Mouse (Mus musculus) frontal cortex, postnatal 36 days (tissue): Measurements from ENCODE around the gene Csgalnact2.

Experiments used
- DNase-seq, 2 experiments: peaks; one replicate each; pipeline ENCODE4 v3.0.0; 2022; ENCODE audit warnings: low spot score in 2 of 2

Gene Csgalnact2

GRCm38 (mm10) chr6:118137148-118137547 lies 1.8 kb downstream of the Csgalnact2 start:
- DNase-seq, result no peak

DNA sequence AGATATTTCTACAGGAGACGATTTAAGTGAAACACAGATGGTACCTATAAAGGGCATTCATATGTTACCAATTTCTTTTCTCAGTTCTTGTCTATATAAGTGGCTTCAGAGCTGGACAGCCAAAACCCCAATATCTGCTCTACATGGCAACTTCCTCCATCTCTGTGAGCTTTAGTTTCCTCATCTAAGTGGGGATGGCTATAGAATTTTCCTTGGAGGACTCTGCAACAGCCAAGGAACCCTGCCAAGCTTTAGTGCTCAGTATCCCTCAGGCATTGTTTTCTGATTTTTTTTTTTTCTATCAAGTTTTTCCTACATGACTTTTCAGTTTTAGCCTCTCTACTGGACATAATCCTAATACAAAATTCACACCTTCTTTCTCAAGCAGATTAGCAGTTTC lies 4.5 kb downstream of the Csgalnact2 start:
- DNase-seq, result no peak

- no peak for DNase-seq
These were observed 8.9 kb downstream of the Csgalnact2 start for GRCm38 (mm10) chr6:118130022-118130421.

DNA sequence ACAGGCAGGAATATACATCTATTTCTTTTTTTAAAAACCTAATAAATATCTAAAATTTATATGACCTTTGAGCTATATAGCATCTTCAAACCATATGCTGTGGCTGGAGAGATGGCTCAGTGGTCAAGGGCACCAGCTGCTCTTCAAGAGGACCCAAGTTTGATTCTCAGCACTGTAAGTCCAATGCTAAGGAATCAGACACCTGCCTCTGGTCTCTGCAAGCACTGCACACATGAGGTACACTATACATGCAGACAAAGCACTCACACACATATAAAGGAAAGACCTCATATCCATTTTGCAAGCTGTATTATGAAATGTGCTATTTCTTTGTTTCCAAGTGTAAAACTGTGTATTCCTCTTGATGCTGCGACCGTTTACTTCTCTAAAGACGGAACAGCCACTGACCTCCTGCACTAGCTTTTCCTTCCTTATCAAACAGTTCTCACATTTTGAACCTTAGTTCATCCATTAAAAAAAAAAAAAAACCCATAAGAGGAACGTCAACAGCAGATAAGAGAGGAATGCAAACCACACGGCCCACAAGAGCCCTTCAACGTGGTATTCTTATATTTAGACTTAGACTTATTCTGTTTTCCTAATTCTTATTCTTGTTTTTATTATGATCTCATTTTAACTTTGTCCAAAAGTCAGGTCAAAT lies 11.0 kb downstream of the Csgalnact2 start:
- no peak for DNase-seq

- DNase-seq, result no peak
These were observed 11.7 kb downstream of the Csgalnact2 start for GRCm38 (mm10) chr6:118127198-118127597.

GRCm38 (mm10) chr6:118126577-118126976 lies 12.4 kb downstream of the Csgalnact2 start:
- no peak for DNase-seq

DNA sequence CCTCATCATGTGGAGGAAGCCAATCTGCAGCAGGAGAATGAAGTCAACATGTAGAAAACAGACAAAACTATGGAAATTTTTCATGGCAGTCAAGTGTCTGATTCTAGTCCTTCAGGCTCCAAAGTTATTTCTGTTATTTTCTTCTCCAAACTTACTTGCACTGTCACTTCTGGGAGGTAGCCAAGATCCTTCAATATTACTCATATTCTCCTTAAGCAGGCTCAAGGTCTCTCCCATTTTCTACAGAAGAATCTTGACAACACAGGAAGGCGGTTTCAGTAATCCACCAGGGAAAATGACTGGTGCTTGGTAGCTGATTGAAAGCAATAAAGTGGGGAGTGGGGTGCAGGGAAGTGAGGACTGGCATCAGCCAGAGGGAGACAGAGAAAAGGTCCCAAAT lies 16.2 kb downstream of the Csgalnact2 start:
- DNase-seq, result no peak

- DNase-seq, result no peak
These were observed 27.1 kb downstream of the Csgalnact2 start for GRCm38 (mm10) chr6:118111810-118112209.

- peak; percentile 46 to 48 for DNase-seq
These were observed 39.6 kb downstream of the Csgalnact2 start for GRCm38 (mm10) chr6:118099311-118099802.

GRCm38 (mm10) chr6:118097765-118098365 lies 41.1 kb downstream of the Csgalnact2 start:
- DNase-seq, result no peak

GRCm38 (mm10) chr6:118090827-118091226 lies 48.1 kb downstream of the Csgalnact2 start:
- no peak for DNase-seq

DNA sequence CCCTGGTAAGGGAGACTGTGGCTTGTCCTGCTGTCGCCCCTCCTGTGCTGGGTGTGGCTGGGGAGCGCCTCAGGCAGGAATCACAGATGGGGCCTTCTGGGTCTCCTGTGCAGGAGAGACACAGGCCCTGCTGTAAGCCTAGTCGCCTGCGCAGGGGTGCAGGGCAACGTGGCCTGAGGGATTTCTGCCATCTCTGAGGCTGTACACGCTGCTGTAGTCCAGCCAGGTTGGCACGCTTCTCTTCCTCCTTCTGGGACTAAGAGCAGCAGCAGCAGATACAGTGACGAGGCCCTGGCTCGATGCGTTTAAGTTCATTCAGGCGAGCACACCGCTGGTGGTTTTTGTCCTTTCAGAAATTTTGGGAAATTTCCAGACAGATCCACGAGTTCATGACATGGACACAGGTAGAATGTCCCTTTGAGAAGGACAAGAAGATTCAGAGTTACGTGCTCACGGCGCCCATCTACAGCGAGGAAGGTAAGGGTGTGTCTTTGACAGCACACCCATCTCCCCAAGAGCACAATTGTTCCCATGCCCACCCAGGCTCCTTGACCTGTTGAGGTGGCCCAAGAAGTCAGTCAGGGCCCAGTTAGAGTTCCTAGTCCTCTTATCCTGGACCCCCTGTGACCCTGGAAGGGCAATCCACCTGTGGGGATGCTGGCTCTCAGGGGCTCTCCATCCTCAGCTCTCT lies 50.0 kb downstream of the Csgalnact2 start:
- no peak for DNase-seq

GRCm38 (mm10) chr6:118087955-118088354 lies 51.0 kb downstream of the Csgalnact2 start:
- DNase-seq, result no peak

DNA sequence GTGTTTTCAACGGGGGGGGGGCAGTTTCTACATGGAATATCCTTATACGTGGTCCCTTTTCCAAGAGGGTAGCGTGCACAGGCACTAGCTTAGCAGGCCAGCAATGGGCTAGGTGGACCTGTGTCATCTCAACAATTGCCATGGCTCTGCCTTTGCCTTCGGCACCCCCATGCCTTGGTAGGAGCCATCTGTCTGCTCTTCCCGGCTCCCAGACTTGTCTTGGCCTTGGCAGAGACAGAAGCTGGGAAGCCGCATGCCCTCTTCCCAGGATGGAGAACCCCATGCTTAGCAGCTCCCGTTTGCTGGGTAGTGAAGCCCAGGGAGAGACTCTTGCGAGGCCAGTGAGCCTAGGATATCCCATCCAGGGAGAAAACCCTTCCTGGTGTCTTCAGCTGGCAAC lies 54.3 kb downstream of the Csgalnact2 start:
- peak in 1 of 2 experiments; percentile 0 for DNase-seq

DNA sequence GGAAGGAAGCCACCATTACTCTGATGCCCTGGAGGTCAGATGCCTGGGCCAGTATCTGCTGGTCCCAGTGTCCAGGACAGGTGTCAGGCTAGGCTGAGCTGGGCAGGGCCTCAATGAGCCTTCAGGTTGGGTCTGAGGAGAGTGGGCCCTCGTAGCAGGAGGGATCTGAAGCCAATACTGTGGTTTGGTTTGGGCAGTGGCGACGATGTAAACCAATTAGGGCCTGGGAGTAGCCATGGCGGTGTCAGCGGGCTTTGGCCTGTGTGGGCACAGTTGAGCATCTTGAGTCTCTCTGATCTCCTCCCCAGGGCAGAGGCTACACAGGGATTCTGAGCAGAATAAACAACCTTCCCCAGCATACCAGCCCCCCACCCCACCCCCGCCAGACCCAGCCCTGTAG lies 55.3 kb downstream of the Csgalnact2 start:
- DNase-seq, result no peak

- DNase-seq, result no peak
These were observed 56.6 kb downstream of the Csgalnact2 start for GRCm38 (mm10) chr6:118082384-118082783.

DNA sequence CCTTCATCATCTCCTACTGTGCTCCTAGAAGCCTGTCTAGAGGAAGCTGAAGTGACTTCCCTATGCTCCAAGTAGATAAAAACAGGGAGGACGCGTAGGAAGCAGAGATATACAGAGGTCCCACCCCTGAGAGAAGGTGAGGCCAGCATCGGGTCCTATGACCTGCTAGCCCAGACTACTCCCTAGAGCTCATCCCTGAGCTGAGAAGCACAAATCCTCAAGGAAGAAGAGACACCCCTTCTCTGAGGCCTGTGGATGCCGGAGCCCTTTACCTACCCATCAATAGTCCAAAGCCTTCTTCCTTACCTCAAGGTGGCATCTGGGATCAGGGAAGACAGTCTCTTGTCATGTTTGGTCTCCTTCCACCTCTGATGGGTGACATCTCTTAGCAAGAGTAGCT lies 58.2 kb downstream of the Csgalnact2 start:
- no peak for DNase-seq

GRCm38 (mm10) chr6:118079762-118080465 lies 59.0 kb downstream of the Csgalnact2 start:
- DNase-seq, result no peak

- no peak for DNase-seq
These were observed 59.6 kb downstream of the Csgalnact2 start for GRCm38 (mm10) chr6:118079292-118079691.

DNA sequence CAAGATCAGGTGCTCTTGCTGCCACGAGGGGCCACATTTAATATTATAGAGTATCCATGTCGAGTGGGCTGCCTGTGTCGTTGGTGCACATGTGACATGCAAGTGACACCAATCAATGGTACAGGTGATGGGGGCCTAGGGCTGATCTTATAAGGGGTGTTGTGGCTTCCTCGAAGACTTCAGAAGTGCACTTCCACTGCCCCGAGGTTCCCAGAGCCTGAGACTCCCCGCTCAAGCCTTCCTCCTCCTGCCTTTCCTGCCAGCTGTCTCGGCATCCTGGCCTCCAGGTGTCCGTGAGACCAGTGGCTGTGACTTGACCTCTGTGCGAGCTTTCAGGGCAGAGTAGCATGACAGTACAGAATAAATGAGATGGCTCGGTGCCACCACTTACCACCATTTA lies 60.2 kb downstream of the Csgalnact2 start:
- DNase-seq, result no peak

- no peak for DNase-seq
These were observed 61.5 kb downstream of the Csgalnact2 start for GRCm38 (mm10) chr6:118077421-118077820.

DNA sequence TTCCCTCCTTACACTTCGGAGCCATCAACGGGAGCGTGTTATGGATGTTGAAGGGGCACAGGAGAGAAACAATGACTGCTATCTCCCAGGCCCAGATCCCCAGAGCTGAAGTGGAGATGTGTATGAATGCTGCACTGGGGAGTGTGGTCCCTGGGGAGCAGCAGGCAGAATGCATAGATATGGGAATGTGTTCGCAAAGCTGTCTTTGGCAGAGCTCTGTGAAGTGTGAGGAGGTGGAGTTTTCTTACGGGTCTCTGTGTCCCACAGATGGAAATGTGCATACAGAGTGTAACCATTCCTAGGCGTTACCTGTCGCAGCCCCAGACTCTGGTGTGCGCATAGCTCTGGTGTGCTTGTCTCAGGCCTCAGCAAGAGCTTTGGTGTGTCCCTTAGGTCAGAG lies 62.2 kb downstream of the Csgalnact2 start:
- no peak for DNase-seq
